Mouse (Mus musculus): ENCODE measurements around the gene Vamp1.

The Vamp1 gene

GRCm38 (mm10) chr6:125238396-125238795 is 23.0 kb downstream of the Vamp1 start:
- in situ Hi-C loops (cut with MboI; ENCODE audit: unreplicated experiment in 2 of 2), result no loop called here

- in situ Hi-C loops (cut with MboI; ENCODE audit: unreplicated experiment in 2 of 2), result no loop called here
These were observed 24.2 kb downstream of the Vamp1 start for GRCm38 (mm10) chr6:125239547-125239946.

GRCm38 (mm10) chr6:125240617-125241016 is 25.3 kb downstream of the Vamp1 start:
- in situ Hi-C loops (cut with MboI; ENCODE audit: unreplicated experiment in 2 of 2), result no loop called here

GRCm38 (mm10) chr6:125241566-125241965 is 26.2 kb downstream of the Vamp1 start:
- in situ Hi-C loops (cut with MboI; ENCODE audit: unreplicated experiment in 2 of 2), result no loop called here

- in situ Hi-C loops (cut with MboI; ENCODE audit: unreplicated experiment in 2 of 2), result no loop called here
These were observed 29.2 kb downstream of the Vamp1 start for GRCm38 (mm10) chr6:125244551-125244950.

GRCm38 (mm10) chr6:125252285-125252684 is 36.9 kb downstream of the Vamp1 start:
- in situ Hi-C loops (cut with MboI; ENCODE audit: unreplicated experiment in 2 of 2), result loop anchor here (25.0 kb wide), 2 partner anchors 340 to 1290 kb away; partner anchors contain the start of genes Lag3 (in 1 of the 2) and Ptms (in 1 of the 2)

- in situ Hi-C loops (cut with MboI; ENCODE audit: unreplicated experiment in 2 of 2), result loop anchor here (25.0 kb wide), 2 partner anchors 340 to 1290 kb away; partner anchors contain the start of genes Lag3 (in 1 of the 2) and Ptms (in 1 of the 2)
These were observed 37.4 kb downstream of the Vamp1 start for GRCm38 (mm10) chr6:125252711-125253110.

- in situ Hi-C loops (cut with MboI; ENCODE audit: unreplicated experiment in 2 of 2), result loop anchor here (25.0 kb wide), 2 partner anchors 342 to 1292 kb away; partner anchors contain the start of genes Lag3 (in 1 of the 2) and Ptms (in 1 of the 2)
These were observed 38.7 kb downstream of the Vamp1 start for GRCm38 (mm10) chr6:125253863-125254715.

GRCm38 (mm10) chr6:125255516-125256044 is 40.2 kb downstream of the Vamp1 start:
- in situ Hi-C loops (cut with MboI; ENCODE audit: unreplicated experiment in 2 of 2), result loop anchor here (25.0 kb wide), 2 partner anchors 343 to 1293 kb away; partner anchors contain the start of genes Lag3 (in 1 of the 2) and Ptms (in 1 of the 2)

GRCm38 (mm10) chr6:125256222-125256966 is 41.0 kb downstream of the Vamp1 start:
- in situ Hi-C loops (cut with MboI; ENCODE audit: unreplicated experiment in 2 of 2), result loop anchor here (25.0 kb wide), 2 partner anchors 344 to 1294 kb away; partner anchors contain the start of genes Lag3 (in 1 of the 2) and Ptms (in 1 of the 2)

GRCm38 (mm10) chr6:125260006-125260555 is 44.7 kb downstream of the Vamp1 start:
- in situ Hi-C loops (cut with MboI; ENCODE audit: unreplicated experiment in 2 of 2), result loop anchor here (25.0 kb wide), 2 partner anchors 348 to 1298 kb away; partner anchors contain the start of genes Lag3 (in 1 of the 2) and Ptms (in 1 of the 2)

GRCm38 (mm10) chr6:125264219-125264618 is 48.9 kb downstream of the Vamp1 start:
- in situ Hi-C loops (cut with MboI; ENCODE audit: unreplicated experiment in 2 of 2), result loop anchor here (25.0 kb wide), 2 partner anchors 352 to 1302 kb away; partner anchors contain the start of genes Lag3 (in 1 of the 2) and Ptms (in 1 of the 2)

GRCm38 (mm10) chr6:125265239-125265638 is 49.9 kb downstream of the Vamp1 start:
- in situ Hi-C loops (cut with MboI; ENCODE audit: unreplicated experiment in 2 of 2), result loop anchor here (25.0 kb wide), 2 partner anchors 353 to 1303 kb away; partner anchors contain the start of genes Lag3 (in 1 of the 2) and Ptms (in 1 of the 2)

- in situ Hi-C loops (cut with MboI; ENCODE audit: unreplicated experiment in 2 of 2), result loop anchor here (25.0 kb wide), 2 partner anchors 354 to 1304 kb away; partner anchors contain the start of genes Lag3 (in 1 of the 2) and Ptms (in 1 of the 2)
These were observed 50.7 kb downstream of the Vamp1 start for GRCm38 (mm10) chr6:125266091-125266490.

- in situ Hi-C loops (cut with MboI; ENCODE audit: unreplicated experiment in 2 of 2), result loop anchor here (25.0 kb wide), 2 partner anchors 354 to 1304 kb away; partner anchors contain the start of genes Lag3 (in 1 of the 2) and Ptms (in 1 of the 2)
These were observed 51.2 kb downstream of the Vamp1 start for GRCm38 (mm10) chr6:125266600-125266999.

GRCm38 (mm10) chr6:125267469-125267868 is 52.1 kb downstream of the Vamp1 start:
- in situ Hi-C loops (cut with MboI; ENCODE audit: unreplicated experiment in 2 of 2), result loop anchor here (25.0 kb wide), 2 partner anchors 355 to 1305 kb away; partner anchors contain the start of genes Lag3 (in 1 of the 2) and Ptms (in 1 of the 2)

- in situ Hi-C loops (cut with MboI; ENCODE audit: unreplicated experiment in 2 of 2), result loop anchor here (25.0 kb wide), 2 partner anchors 356 to 1306 kb away; partner anchors contain the start of genes Lag3 (in 1 of the 2) and Ptms (in 1 of the 2)
These were observed 53.4 kb downstream of the Vamp1 start for GRCm38 (mm10) chr6:125268799-125269198.

GRCm38 (mm10) chr6:125271455-125272227 is 56.3 kb downstream of the Vamp1 start:
- in situ Hi-C loops (cut with MboI; ENCODE audit: unreplicated experiment in 2 of 2), result loop anchor here (5.0 to 25.0 kb wide), 5 partner anchors 54 to 1309 kb away; partner anchors contain the start of genes Vamp1 (in 2 of the 2), Lag3 (in 1 of the 2) and Ptms (in 1 of the 2)

Measured in v-Abl transformed pro-B cells (cell line).